In the genomic region with DNA sequence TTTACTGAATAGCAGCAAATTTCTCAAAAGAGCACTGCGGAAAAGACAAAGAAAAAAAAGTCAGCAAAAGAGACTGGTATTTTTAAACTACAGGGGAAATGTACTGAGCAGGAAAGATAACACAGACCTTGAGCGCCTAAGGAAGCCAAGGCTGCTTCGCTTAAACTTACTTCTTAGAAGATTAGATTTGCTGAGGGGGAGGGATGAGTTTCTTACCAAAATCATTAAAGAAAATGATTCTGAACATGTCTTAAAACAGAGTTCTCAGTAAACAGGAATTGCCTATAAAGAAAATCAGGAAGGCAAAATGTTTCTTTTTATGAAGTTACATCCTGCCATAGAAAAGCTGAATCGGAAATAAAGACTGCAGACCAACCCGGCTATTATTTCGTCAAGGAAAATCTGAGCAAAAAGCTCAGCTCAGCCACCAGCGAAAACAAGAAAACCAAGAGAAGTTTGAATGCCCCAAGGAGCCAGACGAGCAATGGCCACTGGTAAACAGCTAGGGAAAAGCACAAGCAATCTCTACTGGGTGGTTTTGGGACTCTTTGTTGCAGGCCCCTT, we compare ENCODE assay signal across 7 mouse cellular contexts. TPM values are rescaled to one million over a fixed set of nuclear protein-coding genes. Genes with fewer than 3 reads are reported as not detected.
DNase-seq lines count a peak whose midpoint lies in the region; ATAC-seq and TF ChIP-seq lines count a peak whose summit lies in the region.

A gene (plus strand): TSS at position 284 of the 564 bp plus-strand sequence.

- peak within 1 kb of the TSS; percentile 94 for H3K4me3 ChIP-seq in cortical plate, adult 2 months (ENCODE audit: insufficient read depth, low read length)
- peak within 1 kb of the TSS; percentile 88 for H3K4me3 ChIP-seq in limb, embryonic 12.5 days (replicated peaks)
- peak within 1 kb of the TSS; percentile 75 for H3K4me3 ChIP-seq in olfactory bulb, adult 2 months (ENCODE audit: insufficient read depth, low read depth, low read length)

- H3K9me3 ChIP-seq in limb, embryonic 12.5 days, result no peaks in the 10 kb centered on the region

- DNase-seq in thymus, postnatal 0 days (ENCODE audit: low spot score), result no peak
- no peak for DNase-seq in thymus, postnatal 36 days
- no peak for DNase-seq in heart, postnatal 14 days
- no peak for DNase-seq in urinary bladder, adult 18-20 months (ENCODE audit: low spot score in 2 of 2)

- peaks cover 11% of the 10 kb centered on the region; the same call in 1 of the 2 replicates for H3K27me3 ChIP-seq in limb, embryonic 12.5 days

- H3K36me3 ChIP-seq in limb, embryonic 12.5 days, result no peaks in the 10 kb centered on the region

- peak within 1 kb of the TSS; percentile 40; the same call in 1 of the 2 replicates for H3K27ac ChIP-seq in cortical plate, adult 2 months (ENCODE audit: insufficient read depth, low read length)
- peak within 1 kb of the TSS; percentile 88 for H3K27ac ChIP-seq in limb, embryonic 12.5 days
- H3K27ac ChIP-seq in olfactory bulb, adult 2 months (ENCODE audit: insufficient read depth, low read depth, low read length), result peak within 1 kb of the TSS; percentile 93

- intact Hi-C loops in heart, postnatal 14 days (cut with DNase I), result loop anchor here (2.0 to 5.0 kb wide), 3 partner anchors 106 to 196 kb away; no protein-coding TSS in a partner anchor

- peaks cover 4% of the 10 kb centered on the region; the same call in 1 of the 2 replicates for H3K4me1 ChIP-seq in cortical plate, adult 2 months (ENCODE audit: control insufficient read depth, insufficient read depth, low read length)
- peaks cover 25% of the 10 kb centered on the region for H3K4me1 ChIP-seq in limb, embryonic 12.5 days (replicated peaks)
- peaks cover 7% of the 10 kb centered on the region for H3K4me1 ChIP-seq in olfactory bulb, adult 2 months (ENCODE audit: control insufficient read depth, insufficient read depth, low read length)

- no peak for TF ChIP-seq POLR2A in cortical plate, adult 2 months (IDR thresholded peaks at IDR 0.05; ENCODE audit: extremely low read depth, insufficient read depth, low read length)
- no peak for TF ChIP-seq POLR2A in olfactory bulb, adult 2 months (IDR thresholded peaks at IDR 0.05; ENCODE audit: insufficient read depth, low read depth, low read length)

- H3K9ac ChIP-seq in limb, embryonic 12.5 days (replicated peaks), result peak within 1 kb of the TSS; percentile 91

- peak within 1 kb of the TSS; percentile 84 for H3K4me2 ChIP-seq in limb, embryonic 12.5 days

- no peak for ATAC-seq in limb, embryonic 12.5 days (ENCODE audit: insufficient number of reproducible peaks, insufficient read depth, low FRiP score, low TSS enrichment, low read depth)

- 44% methylated on average over 8 of the region's 8 CpGs for WGBS in limb, embryonic 12.5 days
- WGBS in olfactory bulb, adult 2 months, result 23% methylated on average over 8 of the region's 8 CpGs

- no peak for TF ChIP-seq CTCF in cortical plate, adult 2 months (IDR thresholded peaks at IDR 0.05; ENCODE audit: extremely low read depth, insufficient read depth, low read length)
- no peak for TF ChIP-seq CTCF in olfactory bulb, adult 2 months (IDR thresholded peaks at IDR 0.05; ENCODE audit: insufficient read depth, low read depth, low read length)

RNA-seq across cellular contexts. Expression of the gene that starts here (rescaled TPM):
- 35.1 and 36.3 TPM in 2 replicates for polyA plus RNA-seq in thymus, postnatal 0 days (2015; fragmentation: Nextera tagmentation; extraction: Ambion mirVana)
- 106 and 107 TPM in 2 replicates for polyA plus RNA-seq in cortical plate, adult 2 months (2012; rRNA removed)
- total RNA-seq in heart, postnatal 14 days (2021), result 10 to 100 TPM; 37.7 to 41.7 TPM
- 24.0 and 28.3 TPM in 2 replicates for polyA plus RNA-seq in limb, embryonic 12.5 days (2016; fragmentation: Nextera tagmentation; extraction: Ambion mirVana)
- 322 TPM in 1 of 2 replicates, not detected in the other for polyA plus RNA-seq in olfactory bulb, adult 2 months (2012; ENCODE audit: insufficient read depth, insufficient read length, low replicate concordance, missing spikeins)

Comparison
In these comparisons a context has a peak if more than half of its experiments do, and no peak if none do; other contexts are left out.
1. H3K27ac ChIP-seq: peak in every context shown above with its lines; median percentile 93 in olfactory bulb, adult 2 months; 88 in limb, embryonic 12.5 days; 40 in cortical plate, adult 2 months.